Mouse (Mus musculus): ENCODE results near the gene 1810055G02Rik. TPM values are rescaled to one million over a fixed set of nuclear protein-coding genes. Genes with fewer than 3 reads are reported as not detected.
A peak's percentile ranks its signal among the peaks of the same experiment; 100 is the strongest.

The 1810055G02Rik gene
- total and polyA plus RNA-seq, 2 experiments from 2014 or later, result 29.4 to 31.8 TPM

- Histone ChIP-seq H3K4me2 (ENCODE audit: low read depth, low read length, poor library complexity, severe bottlenecking) (no peak overlapping the region), H3K9ac (replicated peaks; ENCODE audit: low read length, poor library complexity, severe bottlenecking) (no peak overlapping the region), H3K27me3 (ENCODE audit: insufficient read depth, low read length) (no peaks in the 10 kb centered on the region), H3K4me3 (ENCODE audit: low read depth, low read length) (no peak overlapping the region), H3K4me1 (ENCODE audit: insufficient read depth, low read length) (no peaks in the 10 kb centered on the region), H3K27ac (ENCODE audit: low read depth, low read length) (no peak overlapping the region), H3K9me3 (ENCODE audit: low read length) (no peaks in the 10 kb centered on the region), H3K36me3 (ENCODE audit: insufficient read depth, low read length) (no peaks in the 10 kb centered on the region)
- ATAC-seq (ENCODE audit: low FRiP score) (no peak), DNase-seq (ENCODE audit: low spot score) (no peak)
- 93% methylated on average over 9 of the region's 9 CpGs for WGBS
- no peak for TF ChIP-seq CTCF (IDR thresholded peaks at IDR 0.05)
Observed at GRCm38 (mm10) chr19:3723170-3723569, 15.1 kb downstream of the 1810055G02Rik start.

- no peaks in the 10 kb centered on the region for H3K27me3 ChIP-seq (ENCODE audit: insufficient read depth, low read length)
- H3K4me1 ChIP-seq (ENCODE audit: insufficient read depth, low read length), result no peaks in the 10 kb centered on the region
- H3K36me3 ChIP-seq (ENCODE audit: insufficient read depth, low read length), result no peaks in the 10 kb centered on the region
- no peak overlapping the region for H3K27ac ChIP-seq (ENCODE audit: low read depth, low read length)
- 79% methylated on average over 4 of the region's 4 CpGs for WGBS
- H3K9ac ChIP-seq (replicated peaks; ENCODE audit: low read length, poor library complexity, severe bottlenecking), result no peak overlapping the region
- peak; percentile 64 for TF ChIP-seq CTCF (IDR thresholded peaks at IDR 0.05)
- DNase-seq (ENCODE audit: low spot score) (no peak), ATAC-seq (ENCODE audit: low FRiP score) (no peak)
- no peaks in the 10 kb centered on the region for H3K9me3 ChIP-seq (ENCODE audit: low read length)
- no peak overlapping the region for H3K4me3 ChIP-seq (ENCODE audit: low read depth, low read length)
- H3K4me2 ChIP-seq (ENCODE audit: low read depth, low read length, poor library complexity, severe bottlenecking), result no peak overlapping the region
Observed at GRCm38 (mm10) chr19:3723904-3724303, 15.8 kb downstream of the 1810055G02Rik start.

GRCm38 (mm10) chr19:3724779-3725178 lies 16.7 kb downstream of the 1810055G02Rik start:
- ATAC-seq (ENCODE audit: low FRiP score) (no peak), DNase-seq (ENCODE audit: low spot score) (peak; percentile 70)
- Histone ChIP-seq H3K9me3 (ENCODE audit: low read length) (no peaks in the 10 kb centered on the region), H3K27ac (ENCODE audit: low read depth, low read length) (no peak overlapping the region), H3K4me2 (ENCODE audit: low read depth, low read length, poor library complexity, severe bottlenecking) (no peak overlapping the region), H3K9ac (replicated peaks; ENCODE audit: low read length, poor library complexity, severe bottlenecking) (no peak overlapping the region), H3K4me1 (ENCODE audit: insufficient read depth, low read length) (no peaks in the 10 kb centered on the region), H3K27me3 (ENCODE audit: insufficient read depth, low read length) (no peaks in the 10 kb centered on the region), H3K4me3 (ENCODE audit: low read depth, low read length) (no peak overlapping the region), H3K36me3 (ENCODE audit: insufficient read depth, low read length) (no peaks in the 10 kb centered on the region)
- TF ChIP-seq CTCF (IDR thresholded peaks at IDR 0.05), result peak; percentile 80
- 35% methylated on average over 1 of the region's 1 CpGs for WGBS

GRCm38 (mm10) chr19:3728901-3729300 lies 20.8 kb downstream of the 1810055G02Rik start:
- no peak for ATAC-seq (ENCODE audit: low FRiP score)

DNA sequence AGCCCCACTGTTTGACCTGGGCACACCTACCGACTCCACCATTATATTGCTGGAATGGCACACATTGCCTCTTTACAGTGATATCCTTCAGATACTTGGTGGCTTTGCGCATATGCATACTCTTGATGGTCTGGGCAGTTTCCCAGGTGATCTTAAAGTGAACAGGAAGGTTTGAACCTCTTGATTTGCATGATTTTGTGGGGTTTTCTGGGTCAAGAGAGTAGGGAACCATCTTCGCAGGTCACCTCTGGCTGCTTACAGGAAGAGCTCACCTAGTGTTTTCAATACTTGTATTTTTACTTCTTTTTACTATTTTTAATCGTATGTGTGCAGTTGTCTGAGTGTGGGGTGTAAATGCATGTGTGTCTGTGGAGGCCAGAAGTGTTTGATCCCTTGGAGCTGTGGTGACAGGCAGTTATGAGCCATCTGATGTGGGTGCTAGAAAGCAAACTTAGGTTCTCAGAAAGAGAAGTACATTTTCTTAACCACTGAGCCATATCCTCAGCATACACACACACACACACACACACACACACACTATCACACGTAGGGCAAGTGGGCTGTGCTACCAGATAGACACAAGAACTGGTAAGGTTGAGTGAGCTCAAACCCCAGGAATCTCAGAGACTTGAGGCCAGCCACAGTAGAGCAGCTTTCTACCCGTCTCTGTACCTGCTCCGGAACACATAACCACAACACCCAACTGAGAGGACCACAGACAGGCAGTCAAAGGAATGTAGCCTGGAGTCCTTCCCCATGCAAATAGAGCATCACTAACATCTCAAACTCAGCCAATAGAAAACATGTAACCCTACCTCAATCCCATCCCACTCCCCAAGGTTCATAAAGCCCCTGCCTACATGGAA lies 22.9 kb downstream of the 1810055G02Rik start:
- no peak overlapping the region for H3K27ac ChIP-seq (ENCODE audit: low read depth, low read length)
- 85% methylated on average over 7 of the region's 7 CpGs for WGBS
- H3K9me3 ChIP-seq (ENCODE audit: low read length), result no peaks in the 10 kb centered on the region
- no peaks in the 10 kb centered on the region for H3K27me3 ChIP-seq (ENCODE audit: insufficient read depth, low read length)
- ATAC-seq (ENCODE audit: low FRiP score) (no peak), DNase-seq (ENCODE audit: low spot score) (no peak)
- no peaks in the 10 kb centered on the region for H3K36me3 ChIP-seq (ENCODE audit: insufficient read depth, low read length)
- H3K4me2 ChIP-seq (ENCODE audit: low read depth, low read length, poor library complexity, severe bottlenecking), result no peak overlapping the region
- H3K4me1 ChIP-seq (ENCODE audit: insufficient read depth, low read length), result no peaks in the 10 kb centered on the region
- no peak for TF ChIP-seq CTCF (IDR thresholded peaks at IDR 0.05)
- H3K9ac ChIP-seq (replicated peaks; ENCODE audit: low read length, poor library complexity, severe bottlenecking), result no peak overlapping the region
- H3K4me3 ChIP-seq (ENCODE audit: low read depth, low read length), result no peak overlapping the region

More at GRCm38 (mm10) chr19:3728901-3729300, 20.8 kb downstream of the 1810055G02Rik start:
- TF ChIP-seq CTCF (IDR thresholded peaks at IDR 0.05), result peak; percentile 7; the same call in 1 of the 2 replicates
- DNase-seq (ENCODE audit: low spot score), result no peak
- no peaks in the 10 kb centered on the region for H3K27me3 ChIP-seq (ENCODE audit: insufficient read depth, low read length)
- no peaks in the 10 kb centered on the region for H3K36me3 ChIP-seq (ENCODE audit: insufficient read depth, low read length)
- no peak overlapping the region for H3K4me3 ChIP-seq (ENCODE audit: low read depth, low read length)
- WGBS, result 66% methylated on average over 2 of the region's 2 CpGs
- no peak overlapping the region for H3K27ac ChIP-seq (ENCODE audit: low read depth, low read length)
- H3K4me1 ChIP-seq (ENCODE audit: insufficient read depth, low read length), result no peaks in the 10 kb centered on the region
- H3K9me3 ChIP-seq (ENCODE audit: low read length), result no peaks in the 10 kb centered on the region
- H3K9ac ChIP-seq (replicated peaks; ENCODE audit: low read length, poor library complexity, severe bottlenecking), result no peak overlapping the region
- H3K4me2 ChIP-seq (ENCODE audit: low read depth, low read length, poor library complexity, severe bottlenecking), result no peak overlapping the region

DNA sequence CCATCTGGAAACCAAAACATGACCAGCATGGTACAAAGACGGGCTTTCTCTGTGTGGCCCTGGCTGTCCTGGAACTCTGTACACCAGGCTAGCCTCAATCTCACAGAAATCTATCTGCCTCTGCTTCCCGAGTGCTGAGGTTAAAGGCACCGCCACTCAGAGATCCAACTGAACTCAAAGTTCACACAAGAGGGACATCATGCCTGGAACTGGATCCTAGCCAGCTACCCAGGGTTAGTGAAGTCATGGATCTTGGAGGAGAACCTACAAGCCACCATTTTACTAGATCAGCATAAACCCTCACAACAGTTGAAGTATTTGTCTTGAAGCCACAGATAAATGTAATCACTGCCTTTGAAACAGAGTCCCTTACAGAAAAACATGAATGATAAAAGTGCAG lies 27.9 kb downstream of the 1810055G02Rik start:
- Histone ChIP-seq H3K9ac (replicated peaks; ENCODE audit: low read length, poor library complexity, severe bottlenecking) (no peak overlapping the region), H3K27ac (ENCODE audit: low read depth, low read length) (no peak overlapping the region), H3K36me3 (ENCODE audit: insufficient read depth, low read length) (no peaks in the 10 kb centered on the region), H3K9me3 (ENCODE audit: low read length) (no peaks in the 10 kb centered on the region), H3K4me3 (ENCODE audit: low read depth, low read length) (no peak overlapping the region), H3K27me3 (ENCODE audit: insufficient read depth, low read length) (no peaks in the 10 kb centered on the region), H3K4me1 (ENCODE audit: insufficient read depth, low read length) (no peaks in the 10 kb centered on the region), H3K4me2 (ENCODE audit: low read depth, low read length, poor library complexity, severe bottlenecking) (no peak overlapping the region)
- no peak for TF ChIP-seq CTCF (IDR thresholded peaks at IDR 0.05)
- no peak for ATAC-seq (ENCODE audit: low FRiP score)
- DNase-seq (ENCODE audit: low spot score), result no peak
- WGBS, result 95% methylated on average over 3 of the region's 3 CpGs
